Mouse (Mus musculus) cortical plate, adult 2 months (tissue): ENCODE results near the gene Ifit3b.

ENCODE experiments used
- CTCF ChIP-seq: fragments of 200-500 bp; IDR thresholded peaks from 2 replicates; pipeline ENCODE4 v1.5.1; 2011; ENCODE audit warnings: mild to moderate bottlenecking, control low read depth, low read length; ENCODE audit not compliant: insufficient read depth; ENCODE audit errors: extremely low read depth
- POLR2A ChIP-seq: fragments of 200-500 bp; IDR thresholded peaks from 2 replicates; pipeline ENCODE4 v1.6.1; 2011; ENCODE audit warnings: mild to moderate bottlenecking, low read length, control low read depth; ENCODE audit not compliant: insufficient read depth; ENCODE audit errors: extremely low read depth

- no peak for TF ChIP-seq POLR2A
- no peak for TF ChIP-seq CTCF
Measured at GRCm38 (mm10) chr19:34624663-34625062, 16.9 kb downstream of the Ifit3b start.
